Mouse (Mus musculus) neural tube, embryonic 12.5 days (tissue): ENCODE results near the gene Ei24. TPM values are rescaled to one million over a fixed set of nuclear protein-coding genes. Genes with fewer than 3 reads are reported as not detected.

ENCODE experiments used
- ATAC-seq: fragments of 200-750 bp; cut with Nextera tagmentation; 2 replicates; pipeline ENCODE4 v1.8.0; 2017; ENCODE audit warnings: low read depth, mild to moderate bottlenecking, moderate TSS enrichment, moderate library complexity; ENCODE audit not compliant: low FRiP score
- H3K27ac ChIP-seq: fragments of 300-500 bp; sonication (generic); 2 replicates; pipeline ENCODE4 v1.5.1; 2016
- H3K27me3 ChIP-seq: fragments of 300-500 bp; sonication (generic); replicated peaks from 2 replicates; pipeline ENCODE4 v1.6.1; 2016; ENCODE audit warnings: mild to moderate bottlenecking
- H3K36me3 ChIP-seq: fragments of 300-500 bp; sonication (generic); 2 replicates; pipeline ENCODE4 v1.6.1; 2016; ENCODE audit warnings: mild to moderate bottlenecking
- H3K4me1 ChIP-seq: fragments of 300-500 bp; sonication (generic); 2 replicates; pipeline ENCODE4 v1.6.1; 2016
- H3K4me2 ChIP-seq: fragments of 300-500 bp; sonication (generic); replicated peaks from 2 replicates; pipeline ENCODE4 v1.6.1; 2016; ENCODE audit warnings: mild to moderate bottlenecking
- H3K4me3 ChIP-seq: fragments of 300-500 bp; sonication (generic); 2 replicates; pipeline ENCODE4 v1.5.1; 2016
- H3K9ac ChIP-seq: fragments of 300-500 bp; sonication (generic); 2 replicates; pipeline ENCODE4 v1.6.1; 2016; ENCODE audit warnings: mild to moderate bottlenecking
- H3K9me3 ChIP-seq: fragments of 300-500 bp; sonication (generic); 2 replicates; pipeline ENCODE4 v1.6.1; 2016; ENCODE audit warnings: mild to moderate bottlenecking
- WGBS: fragments of 180-500 bp; shearing (Covaris S2); methylation state at CpG from one replicate; pipeline ENCODE4 v1.1.7; 2016; 5-methylcytosine and 5-hydroxymethylcytosine counted together
- polyA plus RNA-seq: library from polyadenylated mRNA; unstranded; fragments of >200 nt; fragmentation: Nextera tagmentation; extraction: Ambion mirVana; gene quantifications from 2 replicates; pipeline ENCODE4 v1.2.1, GENCODE M21; 2016

The Ei24 gene
- polyA plus RNA-seq, result 119 and 122 TPM in 2 replicates

- H3K27ac ChIP-seq, result 0 out of 2 replicates have a peak within 1 kb of the TSS, but pooled peaks have one; percentile 5
- ATAC-seq, result peak; percentile 99
Observed at GRCm38 (mm10) chr9:36796781-36797555, at the start of gene Ei24. TSS of gene Ei24 (minus strand) at chr9:36797393.

GRCm38 (mm10) chr9:36846346-36846745 is 49.2 kb upstream of the Ei24 start:
- no peak for ATAC-seq
- Histone ChIP-seq H3K4me1 (no peaks in the 10 kb centered on the region), H3K27ac (no peak overlapping the region), H3K9ac (no peak overlapping the region), H3K4me2 (no peak overlapping the region), H3K36me3 (peaks cover 75% of the 10 kb centered on the region), H3K4me3 (no peak overlapping the region), H3K9me3 (no peaks in the 10 kb centered on the region), H3K27me3 (no peaks in the 10 kb centered on the region)
- 54% methylated on average over 4 of the region's 4 CpGs for WGBS

More at GRCm38 (mm10) chr9:36796781-36797555, at the start of gene Ei24:
- H3K4me3 ChIP-seq, result peak within 1 kb of the TSS; percentile 93
- no peaks in the 10 kb centered on the region for H3K9me3 ChIP-seq
- peak within 1 kb of the TSS; percentile 89 for H3K4me2 ChIP-seq
- under 1% methylated on average over 66 of the region's 66 CpGs for WGBS
- peaks cover 8% of the 10 kb centered on the region for H3K4me1 ChIP-seq
- H3K27me3 ChIP-seq, result no peaks in the 10 kb centered on the region
- peak within 1 kb of the TSS; percentile 92 for H3K9ac ChIP-seq
- peaks cover 3% of the 10 kb centered on the region; the same call in 1 of the 2 replicates for H3K36me3 ChIP-seq

- 37% methylated on average over 3 of the region's 3 CpGs for WGBS
- Histone ChIP-seq H3K36me3 (peaks cover 13% of the 10 kb centered on the region), H3K4me3 (peak overlapping the region; percentile 60), H3K4me1 (peaks cover 20% of the 10 kb centered on the region), H3K27me3 (no peaks in the 10 kb centered on the region), H3K27ac (peak overlapping the region; percentile 75), H3K4me2 (peak overlapping the region; percentile 69), H3K9me3 (no peaks in the 10 kb centered on the region), H3K9ac (peak overlapping the region; percentile 78)
- ATAC-seq, result peak; percentile 26
Observed at GRCm38 (mm10) chr9:36833914-36834313, 36.7 kb upstream of the Ei24 start.

GRCm38 (mm10) chr9:36833043-36833881 is 36.1 kb upstream of the Ei24 start:
- Histone ChIP-seq H3K36me3 (peaks cover 13% of the 10 kb centered on the region), H3K4me3 (peak overlapping the region; percentile 60), H3K9me3 (no peaks in the 10 kb centered on the region), H3K27me3 (no peaks in the 10 kb centered on the region), H3K4me1 (peaks cover 20% of the 10 kb centered on the region), H3K27ac (peak overlapping the region; percentile 75), H3K4me2 (peak overlapping the region; percentile 69), H3K9ac (peak overlapping the region; percentile 78)
- peak; percentile 88 for ATAC-seq
- under 1% methylated on average over 31 of the region's 31 CpGs for WGBS

- Histone ChIP-seq H3K27ac (peak overlapping the region; percentile 75), H3K9me3 (no peaks in the 10 kb centered on the region), H3K4me1 (peaks cover 20% of the 10 kb centered on the region), H3K4me3 (peak overlapping the region; percentile 60), H3K36me3 (peaks cover 13% of the 10 kb centered on the region), H3K4me2 (peak overlapping the region; percentile 69), H3K27me3 (no peaks in the 10 kb centered on the region), H3K9ac (peak overlapping the region; percentile 78)
- under 1% methylated on average over 32 of the region's 32 CpGs for WGBS
- peak; percentile 90 for ATAC-seq
Observed at GRCm38 (mm10) chr9:36832529-36832928, 35.3 kb upstream of the Ei24 start.

- Histone ChIP-seq H3K4me3 (no peak overlapping the region), H3K36me3 (peaks cover 10% of the 10 kb centered on the region), H3K9ac (no peak overlapping the region), H3K4me1 (peaks cover 20% of the 10 kb centered on the region), H3K4me2 (no peak overlapping the region), H3K9me3 (no peaks in the 10 kb centered on the region), H3K27ac (no peak overlapping the region), H3K27me3 (no peaks in the 10 kb centered on the region)
- no peak for ATAC-seq
- 82% methylated on average over 6 of the region's 6 CpGs for WGBS
Observed at GRCm38 (mm10) chr9:36831401-36831800, 34.2 kb upstream of the Ei24 start.

- 0 out of 2 replicates have a peak, but pooled peaks have one; percentile 22 for ATAC-seq
- no peak overlapping the region for H3K4me3 ChIP-seq
Observed at GRCm38 (mm10) chr9:36826612-36827363, 29.6 kb upstream of the Ei24 start.

GRCm38 (mm10) chr9:36822024-36822423 is 24.8 kb upstream of the Ei24 start:
- Histone ChIP-seq H3K27ac (peak overlapping the region; percentile 86), H3K4me3 (peak overlapping the region; percentile 22), H3K4me1 (peaks cover 15% of the 10 kb centered on the region), H3K9ac (peak overlapping the region; percentile 33; the same call in 1 of the 2 replicates), H3K4me2 (peak overlapping the region; percentile 58), H3K9me3 (no peaks in the 10 kb centered on the region), H3K36me3 (no peaks in the 10 kb centered on the region), H3K27me3 (no peaks in the 10 kb centered on the region)
- WGBS, result 12% methylated on average over 2 of the region's 2 CpGs
- peak; percentile 62 for ATAC-seq

More at GRCm38 (mm10) chr9:36826612-36827363, 29.6 kb upstream of the Ei24 start:
- H3K27ac ChIP-seq, result no peak overlapping the region
- H3K4me1 ChIP-seq, result peaks cover 12% of the 10 kb centered on the region
- no peak overlapping the region for H3K4me2 ChIP-seq
- H3K36me3 ChIP-seq, result no peaks in the 10 kb centered on the region
- H3K27me3 ChIP-seq, result no peaks in the 10 kb centered on the region
- no peaks in the 10 kb centered on the region for H3K9me3 ChIP-seq
- 41% methylated on average over 2 of the region's 2 CpGs for WGBS
- H3K9ac ChIP-seq, result no peak overlapping the region

- peak within 1 kb of the TSS; percentile 22 for H3K4me3 ChIP-seq
- WGBS, result under 1% methylated on average over 8 of the region's 8 CpGs
- no peaks in the 10 kb centered on the region for H3K27me3 ChIP-seq
- H3K4me2 ChIP-seq, result peak within 1 kb of the TSS; percentile 58
- H3K9me3 ChIP-seq, result no peaks in the 10 kb centered on the region
- peak; percentile 99 for ATAC-seq
- no peaks in the 10 kb centered on the region for H3K36me3 ChIP-seq
- peak within 1 kb of the TSS; percentile 86 for H3K27ac ChIP-seq
- peak within 1 kb of the TSS; percentile 33; the same call in 1 of the 2 replicates for H3K9ac ChIP-seq
- peaks cover 15% of the 10 kb centered on the region for H3K4me1 ChIP-seq
Observed at GRCm38 (mm10) chr9:36821644-36822000, 24.4 kb upstream of the Ei24 start, which contains the start of gene Fez1. TSS of gene Fez1 (plus strand) at chr9:36821864.

GRCm38 (mm10) chr9:36820969-36821643 is 23.9 kb upstream of the Ei24 start:
- 24% methylated on average over 9 of the region's 9 CpGs for WGBS
- Histone ChIP-seq H3K27me3 (no peaks in the 10 kb centered on the region), H3K4me1 (peaks cover 15% of the 10 kb centered on the region), H3K4me2 (peak overlapping the region; percentile 58), H3K9me3 (no peaks in the 10 kb centered on the region), H3K4me3 (no peak overlapping the region), H3K9ac (0 out of 2 replicates have a peak overlapping the region, but pooled peaks have one; percentile 33), H3K27ac (peak overlapping the region; percentile 86), H3K36me3 (no peaks in the 10 kb centered on the region)
- peak; percentile 89 for ATAC-seq

GRCm38 (mm10) chr9:36818905-36819304 is 21.7 kb upstream of the Ei24 start:
- no peak for ATAC-seq
- no peaks in the 10 kb centered on the region for H3K9me3 ChIP-seq
- 56% methylated on average over 4 of the region's 4 CpGs for WGBS

More at GRCm38 (mm10) chr9:36818905-36819304, 21.7 kb upstream of the Ei24 start:
- peaks cover 15% of the 10 kb centered on the region for H3K4me1 ChIP-seq
- no peak overlapping the region for H3K4me2 ChIP-seq
- H3K27ac ChIP-seq, result no peak overlapping the region
- no peak overlapping the region for H3K4me3 ChIP-seq
- no peak overlapping the region for H3K9ac ChIP-seq
- H3K36me3 ChIP-seq, result no peaks in the 10 kb centered on the region
- H3K27me3 ChIP-seq, result no peaks in the 10 kb centered on the region
